Mouse (Mus musculus) stomach, postnatal 0 days (tissue): Measurements from ENCODE around the gene P2ry12. TPM values are rescaled to one million over a fixed set of nuclear protein-coding genes. Genes with fewer than 3 reads are reported as not detected.

ENCODE experiments used
- ATAC-seq: fragments of 200-750 bp; cut with Nextera tagmentation; 2 replicates; pipeline ENCODE4 v1.8.0; 2017; ENCODE audit not compliant: low FRiP score, low TSS enrichment
- DNase-seq: peaks from one replicate; pipeline ENCODE4 v3.0.0-alpha.2; 2016; ENCODE audit warnings: low spot score
- H3K27ac ChIP-seq: fragments of 300-500 bp; sonication (generic); replicated peaks from 2 replicates; pipeline ENCODE4 v1.5.1; 2014; ENCODE audit warnings: mild to moderate bottlenecking, control low read depth
- H3K27me3 ChIP-seq: fragments of 300-500 bp; sonication (generic); 2 replicates; pipeline ENCODE4 v1.6.1; 2014; ENCODE audit warnings: low read length; ENCODE audit not compliant: control insufficient read depth, insufficient read depth
- H3K36me3 ChIP-seq: fragments of 300-500 bp; sonication (generic); 2 replicates; pipeline ENCODE4 v1.6.1; 2014; ENCODE audit warnings: low read length, mixed read lengths; ENCODE audit not compliant: control insufficient read depth, insufficient read depth
- H3K4me1 ChIP-seq: fragments of 300-500 bp; sonication (generic); replicated peaks from 2 replicates; pipeline ENCODE4 v1.6.1; 2014; ENCODE audit warnings: antibody characterized with exemption; ENCODE audit not compliant: control insufficient read depth, insufficient read depth
- H3K4me2 ChIP-seq: fragments of 300-500 bp; sonication (generic); replicated peaks from 2 replicates; pipeline ENCODE4 v1.6.1; 2014; ENCODE audit warnings: low read depth, mild to moderate bottlenecking, control low read depth, moderate library complexity
- H3K4me3 ChIP-seq: fragments of 300-500 bp; sonication (generic); 2 replicates; pipeline ENCODE4 v1.5.1; 2014; ENCODE audit warnings: low read depth, low read length, control low read depth
- H3K9ac ChIP-seq: fragments of 300-500 bp; sonication (generic); 2 replicates; pipeline ENCODE4 v1.6.1; 2014; ENCODE audit warnings: mild to moderate bottlenecking, low read length, control low read depth, mixed read lengths
- H3K9me3 ChIP-seq: fragments of 300-500 bp; sonication (generic); 2 replicates; pipeline ENCODE4 v1.6.1; 2016; ENCODE audit warnings: low read length; ENCODE audit not compliant: control insufficient read depth
- CTCF ChIP-seq: IDR thresholded peaks from 2 replicates; pipeline ENCODE4 v1.5.1; 2016; ENCODE audit warnings: antibody characterized with exemption, low read depth, mild to moderate bottlenecking, moderate library complexity
- EP300 ChIP-seq: optimal IDR thresholded peaks from 2 replicates; pipeline ENCODE3; 2016; ENCODE audit warnings: antibody characterized with exemption
- WGBS: fragments of 180-500 bp; shearing (Covaris S2); extraction: QIAGEN DNeasy Blood & Tissue Kit; methylation state at CpG from one replicate; pipeline ENCODE4 v1.1.7; 2014; 5-methylcytosine and 5-hydroxymethylcytosine counted together
- polyA plus RNA-seq: library from polyadenylated mRNA; unstranded; fragments of >200 nt; fragmentation: Nextera tagmentation; extraction: Ambion mirVana; gene quantifications from 2 replicates; pipeline ENCODE4 v1.2.1, GENCODE M21; 2015

The P2ry12 gene
- polyA plus RNA-seq, 1 experiment from 2014 or later, result 2.9 TPM

- no peaks in the 10 kb centered on the region for H3K36me3 ChIP-seq
- no peaks in the 10 kb centered on the region for H3K4me1 ChIP-seq
- H3K27me3 ChIP-seq, result no peaks in the 10 kb centered on the region
- H3K4me2 ChIP-seq, result no peak overlapping the region
- no peak overlapping the region for H3K9ac ChIP-seq
- DNase-seq (no peak), ATAC-seq (no peak)
- no peak for TF ChIP-seq CTCF
- TF ChIP-seq EP300, result no peak
- no peak overlapping the region for H3K27ac ChIP-seq
- WGBS, result 87% methylated on average over 4 of the region's 4 CpGs
- H3K9me3 ChIP-seq, result no peaks in the 10 kb centered on the region
- no peak overlapping the region for H3K4me3 ChIP-seq
Measured at GRCm38 (mm10) chr3:59185662-59186061, 77.0 kb downstream of the P2ry12 start.

GRCm38 (mm10) chr3:59182129-59182528, 80.5 kb downstream of the P2ry12 start:
- H3K27ac ChIP-seq, result no peak overlapping the region
- no peak for DNase-seq
- TF ChIP-seq CTCF (no peak), EP300 (no peak)
- H3K4me3 ChIP-seq, result no peak overlapping the region
- H3K27me3 ChIP-seq, result no peaks in the 10 kb centered on the region
- no peaks in the 10 kb centered on the region for H3K36me3 ChIP-seq
- no peak overlapping the region for H3K4me2 ChIP-seq
- no peaks in the 10 kb centered on the region for H3K9me3 ChIP-seq
- H3K4me1 ChIP-seq, result no peaks in the 10 kb centered on the region
- no peak overlapping the region for H3K9ac ChIP-seq
- no peak for ATAC-seq

- Histone ChIP-seq H3K36me3 (no peaks in the 10 kb centered on the region), H3K27me3 (no peaks in the 10 kb centered on the region), H3K4me3 (no peak overlapping the region), H3K4me2 (no peak overlapping the region), H3K4me1 (no peaks in the 10 kb centered on the region), H3K27ac (no peak overlapping the region), H3K9me3 (no peaks in the 10 kb centered on the region), H3K9ac (no peak overlapping the region)
- DNase-seq (no peak), ATAC-seq (no peak)
- 76% methylated on average over 5 of the region's 5 CpGs for WGBS
- TF ChIP-seq EP300 (no peak), CTCF (no peak)
Measured at GRCm38 (mm10) chr3:59181134-59181533, 81.5 kb downstream of the P2ry12 start.

GRCm38 (mm10) chr3:59176871-59177270, 85.8 kb downstream of the P2ry12 start:
- no peaks in the 10 kb centered on the region for H3K4me1 ChIP-seq
- H3K4me2 ChIP-seq, result no peak overlapping the region
- WGBS, result 65% methylated on average over 5 of the region's 5 CpGs
- no peaks in the 10 kb centered on the region for H3K27me3 ChIP-seq
- no peak overlapping the region for H3K9ac ChIP-seq
- H3K27ac ChIP-seq, result no peak overlapping the region
- H3K4me3 ChIP-seq, result no peak overlapping the region
- DNase-seq (no peak), ATAC-seq (no peak)
- H3K36me3 ChIP-seq, result no peaks in the 10 kb centered on the region
- H3K9me3 ChIP-seq, result no peaks in the 10 kb centered on the region
- TF ChIP-seq EP300 (no peak), CTCF (no peak)

DNA sequence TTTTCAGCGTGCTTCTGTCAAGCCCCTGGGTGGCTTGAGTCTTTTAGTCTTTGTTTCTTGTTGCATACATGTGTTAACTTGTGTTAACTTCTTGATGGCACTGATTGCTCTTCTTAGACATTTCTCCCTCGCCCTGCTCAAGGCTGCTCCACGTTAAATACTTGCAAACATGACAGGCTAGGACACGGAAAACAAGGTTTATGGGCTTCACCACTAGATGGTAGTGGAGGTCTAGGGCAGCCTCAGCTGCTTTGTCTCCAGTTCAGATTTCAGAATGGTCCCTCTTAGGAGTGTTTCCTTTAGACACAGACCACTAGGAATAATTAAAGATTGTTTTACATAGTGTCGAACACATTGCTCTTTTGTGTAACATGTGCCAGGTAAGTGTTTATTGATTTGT, 87.4 kb downstream of the P2ry12 start:
- no peaks in the 10 kb centered on the region for H3K36me3 ChIP-seq
- no peak overlapping the region for H3K4me3 ChIP-seq
- ATAC-seq (no peak), DNase-seq (peak; percentile 24)
- no peaks in the 10 kb centered on the region for H3K9me3 ChIP-seq
- no peaks in the 10 kb centered on the region for H3K4me1 ChIP-seq
- TF ChIP-seq EP300, result no peak
- TF ChIP-seq CTCF, result peak; percentile 96
- 22% methylated on average over 5 of the region's 5 CpGs for WGBS
- H3K9ac ChIP-seq, result no peak overlapping the region
- H3K4me2 ChIP-seq, result no peak overlapping the region
- no peaks in the 10 kb centered on the region for H3K27me3 ChIP-seq
- H3K27ac ChIP-seq, result no peak overlapping the region

DNA sequence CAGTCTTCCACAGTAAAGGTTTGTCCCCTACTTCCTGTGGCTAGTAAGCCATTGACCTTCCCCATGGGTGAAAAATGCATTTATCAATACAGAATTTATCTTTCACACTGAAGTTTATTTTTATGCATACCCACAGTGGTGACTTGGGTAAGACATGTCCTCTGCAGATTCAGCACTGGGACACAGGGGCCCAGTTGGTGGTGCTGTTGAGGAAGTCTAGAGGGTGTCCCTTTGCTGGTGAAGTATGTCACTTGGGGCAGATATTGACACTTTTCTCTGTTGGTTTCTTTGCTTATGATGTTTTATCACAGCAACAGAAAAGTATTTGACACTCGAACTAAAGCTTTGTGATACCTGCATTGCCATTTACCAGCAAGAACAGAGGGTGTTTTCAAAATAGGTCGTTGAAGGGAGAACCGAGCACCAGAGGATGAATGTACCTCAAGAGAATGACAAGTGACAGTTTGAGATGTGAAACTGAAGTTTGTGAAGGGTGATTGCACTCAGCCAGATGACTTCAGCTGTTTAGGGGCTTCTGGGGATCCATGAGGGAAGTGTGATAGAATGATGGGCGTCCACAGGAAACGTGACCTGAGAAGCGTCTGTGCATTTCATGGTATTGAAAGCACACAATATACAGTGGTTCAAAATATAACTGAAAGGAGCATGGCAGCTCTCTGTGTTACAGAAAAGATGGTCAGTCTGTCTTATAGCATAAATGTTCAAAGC, 88.1 kb downstream of the P2ry12 start:
- Histone ChIP-seq H3K36me3 (no peaks in the 10 kb centered on the region), H3K9ac (no peak overlapping the region), H3K4me3 (no peak overlapping the region), H3K27ac (no peak overlapping the region), H3K27me3 (no peaks in the 10 kb centered on the region), H3K9me3 (no peaks in the 10 kb centered on the region), H3K4me1 (no peaks in the 10 kb centered on the region; the same call in 1 of the 2 replicates), H3K4me2 (no peak overlapping the region)
- 80% methylated on average over 6 of the region's 6 CpGs for WGBS
- no peak for TF ChIP-seq EP300
- TF ChIP-seq CTCF, result peak; percentile 25; the same call in 1 of the 2 replicates
- ATAC-seq, result no peak
- DNase-seq, result no peak
